ENCODE assay signal across 8 mouse cellular contexts in the genomic region with DNA sequence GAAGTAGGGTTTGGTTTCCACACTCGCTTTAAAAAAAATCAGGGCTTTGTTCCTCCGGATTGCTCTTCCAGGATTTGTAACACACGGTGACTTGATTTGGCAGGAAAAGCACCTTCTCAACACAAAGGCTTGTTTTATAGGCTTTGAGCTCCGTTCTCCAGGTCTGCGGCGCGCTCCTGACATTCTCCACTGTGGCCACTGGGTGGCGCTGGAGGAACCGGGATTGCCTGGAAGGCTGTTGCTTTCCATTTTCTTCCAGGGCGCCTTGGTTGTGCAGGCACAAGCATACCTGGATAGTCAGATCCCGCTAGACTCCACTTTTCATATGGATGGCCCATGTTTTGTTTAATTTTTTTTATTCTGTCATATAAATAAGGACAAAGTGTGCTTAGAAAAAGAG. TPM values are rescaled to one million over a fixed set of nuclear protein-coding genes. Genes with fewer than 3 reads are reported as not detected.
DNase-seq lines count a peak whose midpoint lies in the region; ATAC-seq lines count a peak whose summit lies in the region.

No protein-coding gene starts in this region.

- H3K36me3 ChIP-seq in embryonic facial prominence, embryonic 14.5 days (ENCODE audit: control insufficient read depth, insufficient read depth, low read length): no peaks in the 10 kb centered on the region
- no peaks in the 10 kb centered on the region for H3K36me3 ChIP-seq in kidney, embryonic 15.5 days
- H3K36me3 ChIP-seq in limb, embryonic 15.5 days: no peaks in the 10 kb centered on the region
- no peaks in the 10 kb centered on the region for H3K36me3 ChIP-seq in neural tube, embryonic 13.5 days

- H3K9me3 ChIP-seq in embryonic facial prominence, embryonic 14.5 days (ENCODE audit: control insufficient read depth, low read length): no peaks in the 10 kb centered on the region
- H3K9me3 ChIP-seq in kidney, embryonic 15.5 days (replicated peaks): no peaks in the 10 kb centered on the region
- H3K9me3 ChIP-seq in limb, embryonic 15.5 days: no peaks in the 10 kb centered on the region
- no peaks in the 10 kb centered on the region for H3K9me3 ChIP-seq in neural tube, embryonic 13.5 days

- no peaks in the 10 kb centered on the region for H3K4me1 ChIP-seq in embryonic facial prominence, embryonic 14.5 days (ENCODE audit: control insufficient read depth, insufficient read depth, low read length)
- H3K4me1 ChIP-seq in kidney, embryonic 15.5 days: peaks cover 16% of the 10 kb centered on the region
- peaks cover 6% of the 10 kb centered on the region; the same call in 1 of the 2 replicates for H3K4me1 ChIP-seq in limb, embryonic 15.5 days
- H3K4me1 ChIP-seq in neural tube, embryonic 13.5 days (replicated peaks): peaks cover 20% of the 10 kb centered on the region

- WGBS in embryonic facial prominence, embryonic 14.5 days: 8% methylated on average over 11 of the region's 11 CpGs
- WGBS in kidney, embryonic 15.5 days: 8% methylated on average over 11 of the region's 11 CpGs
- 6% methylated on average over 11 of the region's 11 CpGs for WGBS in limb, embryonic 15.5 days
- WGBS in neural tube, embryonic 13.5 days: 9% methylated on average over 11 of the region's 11 CpGs

- H3K4me2 ChIP-seq in embryonic facial prominence, embryonic 14.5 days (ENCODE audit: low read depth, low read length): peak overlapping the region; percentile 42
- H3K4me2 ChIP-seq in kidney, embryonic 15.5 days: peak overlapping the region; percentile 40
- peak overlapping the region; percentile 37 for H3K4me2 ChIP-seq in limb, embryonic 15.5 days
- H3K4me2 ChIP-seq in neural tube, embryonic 13.5 days: peak overlapping the region; percentile 34; the same call in 1 of the 2 replicates

- ATAC-seq in embryonic facial prominence, embryonic 14.5 days (ENCODE audit: low read depth): peak; percentile 83
- peak; percentile 42; the same call in 1 of the 2 replicates for ATAC-seq in kidney, embryonic 15.5 days (replicated peaks; ENCODE audit: low FRiP score)
- ATAC-seq in limb, embryonic 15.5 days (ENCODE audit: insufficient number of reproducible peaks, low FRiP score, low TSS enrichment, low read depth): peak; percentile 27; the same call in 1 of the 2 replicates
- no peak; the same call in 1 of the 2 replicates for ATAC-seq in neural tube, embryonic 13.5 days (ENCODE audit: low read depth)

- H3K4me3 ChIP-seq in embryonic facial prominence, embryonic 14.5 days (ENCODE audit: low read depth, low read length): 0 out of 2 replicates have a peak overlapping the region, but pooled peaks have one; percentile 11
- no peak overlapping the region for H3K4me3 ChIP-seq in kidney, embryonic 15.5 days (replicated peaks)
- no peak overlapping the region for H3K4me3 ChIP-seq in limb, embryonic 15.5 days
- no peak overlapping the region for H3K4me3 ChIP-seq in neural tube, embryonic 13.5 days

- no peak overlapping the region for H3K27ac ChIP-seq in embryonic facial prominence, embryonic 14.5 days (replicated peaks; ENCODE audit: low read depth, low read length)
- H3K27ac ChIP-seq in kidney, embryonic 15.5 days: no peak overlapping the region
- peak overlapping the region; percentile 8; the same call in 1 of the 2 replicates for H3K27ac ChIP-seq in limb, embryonic 15.5 days
- no peak overlapping the region for H3K27ac ChIP-seq in neural tube, embryonic 13.5 days (replicated peaks)

- no peaks in the 10 kb centered on the region for H3K27me3 ChIP-seq in embryonic facial prominence, embryonic 14.5 days (replicated peaks; ENCODE audit: control insufficient read depth, insufficient read depth, low read length)
- H3K27me3 ChIP-seq in kidney, embryonic 15.5 days: no peaks in the 10 kb centered on the region
- no peaks in the 10 kb centered on the region for H3K27me3 ChIP-seq in limb, embryonic 15.5 days
- H3K27me3 ChIP-seq in neural tube, embryonic 13.5 days: peaks cover 7% of the 10 kb centered on the region

- peak; percentile 40 for DNase-seq in A20 (ENCODE audit: low read depth, low spot score)
- DNase-seq in adrenal gland, postnatal 4 days (ENCODE audit: low spot score in 2 of 2): peak; percentile 62 to 78
- DNase-seq in embryonic facial prominence, embryonic 14.5 days (ENCODE audit: low spot score): peak; percentile 89
- DNase-seq in heart, adult 8-10 months (ENCODE audit: low spot score): peak; percentile 81
- peak; percentile 43 for DNase-seq in telencephalon, adult 2 months (ENCODE audit: low read depth, low spot score)

- H3K9ac ChIP-seq in embryonic facial prominence, embryonic 14.5 days (ENCODE audit: low read depth, low read length): peak overlapping the region; percentile 32; the same call in 1 of the 2 replicates
- no peak overlapping the region for H3K9ac ChIP-seq in kidney, embryonic 15.5 days
- no peak overlapping the region for H3K9ac ChIP-seq in limb, embryonic 15.5 days
- peak overlapping the region; percentile 13; the same call in 1 of the 2 replicates for H3K9ac ChIP-seq in neural tube, embryonic 13.5 days

RNA-seq across cellular contexts. Expression of a gene that starts 29.7 kb away (rescaled TPM):
- 10 to 100 TPM; 17.3 TPM for total RNA-seq in adrenal gland, postnatal 4 days (2021)
- 16.5 and 21.0 TPM in 2 replicates for polyA plus RNA-seq in embryonic facial prominence, embryonic 14.5 days (2014; fragmentation: Nextera tagmentation; extraction: Ambion mirVana)
- 1 to 10 TPM; 7.8 to 8.7 (median 8.6) TPM for total RNA-seq in heart, adult 8-10 months (2022)
- polyA plus RNA-seq in kidney, embryonic 15.5 days (2015; fragmentation: Nextera tagmentation; extraction: Ambion mirVana): 24.5 and 27.9 TPM in 2 replicates
- 21.3 and 22.2 TPM in 2 replicates for polyA plus RNA-seq in limb, embryonic 15.5 days (2015; fragmentation: Nextera tagmentation; extraction: Ambion mirVana)
- 37.2 and 42.3 TPM in 2 replicates for polyA plus RNA-seq in neural tube, embryonic 13.5 days (2015; fragmentation: Nextera tagmentation; extraction: Ambion mirVana)

Comparison
In these comparisons a context has a peak if more than half of its experiments do, and no peak if none do; other contexts are left out.
1. H3K9ac ChIP-seq: peak in embryonic facial prominence, embryonic 14.5 days (single experiment) and neural tube, embryonic 13.5 days (single experiment); none in kidney, embryonic 15.5 days (single experiment) and limb, embryonic 15.5 days (single experiment).
2. Peak in every context shown above with its lines, with median percentiles within 50 percentile points of each other: DNase-seq and H3K4me2 ChIP-seq.